Mouse (Mus musculus): Measurements from ENCODE around the gene Trpv4. TPM values are rescaled to one million over a fixed set of nuclear protein-coding genes. Genes with fewer than 3 reads are reported as not detected.
A peak's percentile ranks its signal among the peaks of the same experiment; 100 is the strongest.

Gene Trpv4
- polyA plus RNA-seq, 1 experiment, result 127 TPM

- WGBS, result 68% methylated on average over 17 of the region's 17 CpGs
- Histone ChIP-seq H3K4me1 (ENCODE audit: control insufficient read depth, insufficient read depth, low read length) (peaks cover 29% of the 10 kb centered on the region), H3K36me3 (ENCODE audit: control insufficient read depth, insufficient read depth, low read length) (no peaks in the 10 kb centered on the region), H3K27me3 (replicated peaks; ENCODE audit: control insufficient read depth, insufficient read depth, low read length) (no peaks in the 10 kb centered on the region), H3K27ac (ENCODE audit: insufficient read depth, low read depth, low read length) (peak overlapping the region; percentile 21), H3K4me3 (ENCODE audit: insufficient read depth, low read depth, low read length) (no peak overlapping the region)
- DNase-seq, result no peak
- no peak for TF ChIP-seq CTCF (conservative IDR thresholded peaks at IDR 0.05; ENCODE audit: insufficient read depth, insufficient read length, low read depth, low read length)
- TF ChIP-seq POLR2A (IDR thresholded peaks at IDR 0.05; ENCODE audit: low read depth, low read length), result no peak
These were observed 67.9 kb downstream of the Trpv4 start for GRCm38 (mm10) chr5:114590043-114590913.

- DNase-seq, result no peak
- 31% methylated on average over 2 of the region's 2 CpGs for WGBS
- peak overlapping the region; percentile 74 for H3K27ac ChIP-seq (ENCODE audit: insufficient read depth, low read depth, low read length)
- TF ChIP-seq POLR2A (IDR thresholded peaks at IDR 0.05; ENCODE audit: low read depth, low read length) (no peak), CTCF (conservative IDR thresholded peaks at IDR 0.05; ENCODE audit: insufficient read depth, insufficient read length, low read depth, low read length) (no peak)
- peaks cover 24% of the 10 kb centered on the region for H3K4me1 ChIP-seq (ENCODE audit: control insufficient read depth, insufficient read depth, low read length)
- no peaks in the 10 kb centered on the region for H3K36me3 ChIP-seq (ENCODE audit: control insufficient read depth, insufficient read depth, low read length)
- H3K4me3 ChIP-seq (ENCODE audit: insufficient read depth, low read depth, low read length), result no peak overlapping the region
- H3K27me3 ChIP-seq (replicated peaks; ENCODE audit: control insufficient read depth, insufficient read depth, low read length), result no peaks in the 10 kb centered on the region
These were observed 68.8 kb downstream of the Trpv4 start for GRCm38 (mm10) chr5:114589454-114589853.

GRCm38 (mm10) chr5:114589026-114589425, 69.2 kb downstream of the Trpv4 start:
- no peak overlapping the region for H3K4me3 ChIP-seq (ENCODE audit: insufficient read depth, low read depth, low read length)
- H3K27me3 ChIP-seq (replicated peaks; ENCODE audit: control insufficient read depth, insufficient read depth, low read length), result no peaks in the 10 kb centered on the region
- WGBS, result 40% methylated on average over 6 of the region's 6 CpGs
- DNase-seq, result peak; percentile 68
- no peak for TF ChIP-seq CTCF (conservative IDR thresholded peaks at IDR 0.05; ENCODE audit: insufficient read depth, insufficient read length, low read depth, low read length)
- no peak for TF ChIP-seq POLR2A (IDR thresholded peaks at IDR 0.05; ENCODE audit: low read depth, low read length)
- no peaks in the 10 kb centered on the region for H3K36me3 ChIP-seq (ENCODE audit: control insufficient read depth, insufficient read depth, low read length)
- H3K4me1 ChIP-seq (ENCODE audit: control insufficient read depth, insufficient read depth, low read length), result peaks cover 20% of the 10 kb centered on the region
- H3K27ac ChIP-seq (ENCODE audit: insufficient read depth, low read depth, low read length), result peak overlapping the region; percentile 74

GRCm38 (mm10) chr5:114588416-114588815, 69.8 kb downstream of the Trpv4 start:
- Histone ChIP-seq H3K36me3 (ENCODE audit: control insufficient read depth, insufficient read depth, low read length) (no peaks in the 10 kb centered on the region), H3K4me1 (ENCODE audit: control insufficient read depth, insufficient read depth, low read length) (peaks cover 14% of the 10 kb centered on the region), H3K27me3 (replicated peaks; ENCODE audit: control insufficient read depth, insufficient read depth, low read length) (no peaks in the 10 kb centered on the region), H3K27ac (ENCODE audit: insufficient read depth, low read depth, low read length) (peak overlapping the region; percentile 45), H3K4me3 (ENCODE audit: insufficient read depth, low read depth, low read length) (no peak overlapping the region)
- no peak for TF ChIP-seq POLR2A (IDR thresholded peaks at IDR 0.05; ENCODE audit: low read depth, low read length)
- TF ChIP-seq CTCF (conservative IDR thresholded peaks at IDR 0.05; ENCODE audit: insufficient read depth, insufficient read length, low read depth, low read length), result no peak
- 27% methylated on average over 10 of the region's 10 CpGs for WGBS
- no peak for DNase-seq

GRCm38 (mm10) chr5:114587908-114588307, 70.3 kb downstream of the Trpv4 start:
- Histone ChIP-seq H3K27ac (ENCODE audit: insufficient read depth, low read depth, low read length) (peak overlapping the region; percentile 22; the same call in 1 of the 2 replicates), H3K36me3 (ENCODE audit: control insufficient read depth, insufficient read depth, low read length) (no peaks in the 10 kb centered on the region), H3K27me3 (replicated peaks; ENCODE audit: control insufficient read depth, insufficient read depth, low read length) (no peaks in the 10 kb centered on the region), H3K4me3 (ENCODE audit: insufficient read depth, low read depth, low read length) (no peak overlapping the region), H3K4me1 (ENCODE audit: control insufficient read depth, insufficient read depth, low read length) (peaks cover 17% of the 10 kb centered on the region; the same call in 1 of the 2 replicates)
- 19% methylated on average over 9 of the region's 9 CpGs for WGBS
- TF ChIP-seq POLR2A (IDR thresholded peaks at IDR 0.05; ENCODE audit: low read depth, low read length), result no peak
- no peak for TF ChIP-seq CTCF (conservative IDR thresholded peaks at IDR 0.05; ENCODE audit: insufficient read depth, insufficient read length, low read depth, low read length)
- DNase-seq, result peak; percentile 87

- DNase-seq, result no peak
- Histone ChIP-seq H3K4me1 (ENCODE audit: control insufficient read depth, insufficient read depth, low read length) (peaks cover 17% of the 10 kb centered on the region; the same call in 1 of the 2 replicates), H3K27ac (ENCODE audit: insufficient read depth, low read depth, low read length) (no peak overlapping the region), H3K4me3 (ENCODE audit: insufficient read depth, low read depth, low read length) (no peak overlapping the region), H3K36me3 (ENCODE audit: control insufficient read depth, insufficient read depth, low read length) (no peaks in the 10 kb centered on the region), H3K27me3 (replicated peaks; ENCODE audit: control insufficient read depth, insufficient read depth, low read length) (no peaks in the 10 kb centered on the region)
- WGBS, result 31% methylated on average over 5 of the region's 5 CpGs
- TF ChIP-seq CTCF (conservative IDR thresholded peaks at IDR 0.05; ENCODE audit: insufficient read depth, insufficient read length, low read depth, low read length) (no peak), POLR2A (IDR thresholded peaks at IDR 0.05; ENCODE audit: low read depth, low read length) (no peak)
These were observed 72.5 kb downstream of the Trpv4 start for GRCm38 (mm10) chr5:114585682-114586081.

Data from kidney, adult 2 months (tissue).